Mouse (Mus musculus): ENCODE results near the gene Crtac1. TPM values are rescaled to one million over a fixed set of nuclear protein-coding genes. Genes with fewer than 3 reads are reported as not detected.

Crtac1 gene
- polyA plus RNA-seq, 1 experiment from 2014 or later, result 1.7 TPM

- no peaks in the 10 kb centered on the region for H3K36me3 ChIP-seq (ENCODE audit: control insufficient read depth, insufficient read depth, low read length)
- peak overlapping the region; percentile 38 for H3K4me2 ChIP-seq (ENCODE audit: low read depth, severe bottlenecking)
- no peaks in the 10 kb centered on the region for H3K9me3 ChIP-seq (ENCODE audit: control insufficient read depth, low read length)
- no peaks in the 10 kb centered on the region for H3K4me1 ChIP-seq (ENCODE audit: control insufficient read depth, insufficient read depth, low read length)
- no peak overlapping the region for H3K4me3 ChIP-seq (ENCODE audit: low read depth, low read length)
- DNase-seq (ENCODE audit: low spot score) (peak; percentile 59), ATAC-seq (ENCODE audit: insufficient number of reproducible peaks, low FRiP score, low TSS enrichment, low read depth) (no peak)
- no peak overlapping the region for H3K27ac ChIP-seq (replicated peaks; ENCODE audit: low read depth, low read length)
- 2% methylated on average over 19 of the region's 19 CpGs for WGBS
- H3K27me3 ChIP-seq (ENCODE audit: control insufficient read depth, insufficient read depth, low read length), result peaks cover 4% of the 10 kb centered on the region; the same call in 1 of the 2 replicates
- no peak overlapping the region for H3K9ac ChIP-seq (ENCODE audit: low read length)
These were observed 163.2 kb downstream of the Crtac1 start for GRCm38 (mm10) chr19:42268337-42268736.

- H3K27me3 ChIP-seq (ENCODE audit: control insufficient read depth, insufficient read depth, low read length), result peaks cover 2% of the 10 kb centered on the region; the same call in 1 of the 2 replicates
- no peak overlapping the region for H3K4me3 ChIP-seq (ENCODE audit: low read depth, low read length)
- H3K9me3 ChIP-seq (ENCODE audit: control insufficient read depth, low read length), result no peaks in the 10 kb centered on the region
- no peak overlapping the region for H3K4me2 ChIP-seq (ENCODE audit: low read depth, severe bottlenecking)
- H3K27ac ChIP-seq (replicated peaks; ENCODE audit: low read depth, low read length), result no peak overlapping the region
- no peaks in the 10 kb centered on the region for H3K36me3 ChIP-seq (ENCODE audit: control insufficient read depth, insufficient read depth, low read length)
- no peaks in the 10 kb centered on the region for H3K4me1 ChIP-seq (ENCODE audit: control insufficient read depth, insufficient read depth, low read length)
- ATAC-seq (ENCODE audit: insufficient number of reproducible peaks, low FRiP score, low TSS enrichment, low read depth), result no peak
- no peak overlapping the region for H3K9ac ChIP-seq (ENCODE audit: low read length)
- DNase-seq (ENCODE audit: low spot score), result no peak
- 57% methylated on average over 3 of the region's 3 CpGs for WGBS
These were observed 168.1 kb downstream of the Crtac1 start for GRCm38 (mm10) chr19:42263524-42263923.

GRCm38 (mm10) chr19:42260486-42260885 lies 171.1 kb downstream of the Crtac1 start:
- no peaks in the 10 kb centered on the region for H3K4me1 ChIP-seq (ENCODE audit: control insufficient read depth, insufficient read depth, low read length)
- DNase-seq (ENCODE audit: low spot score) (no peak), ATAC-seq (ENCODE audit: insufficient number of reproducible peaks, low FRiP score, low TSS enrichment, low read depth) (no peak)
- no peak overlapping the region for H3K27ac ChIP-seq (replicated peaks; ENCODE audit: low read depth, low read length)
- whole genome bisulfite sequencing, result 87% methylated on average over 8 of the region's 8 CpGs
- no peak overlapping the region for H3K9ac ChIP-seq (ENCODE audit: low read length)
- no peaks in the 10 kb centered on the region for H3K9me3 ChIP-seq (ENCODE audit: control insufficient read depth, low read length)
- H3K4me2 ChIP-seq (ENCODE audit: low read depth, severe bottlenecking), result no peak overlapping the region
- H3K4me3 ChIP-seq (ENCODE audit: low read depth, low read length), result no peak overlapping the region
- H3K36me3 ChIP-seq (ENCODE audit: control insufficient read depth, insufficient read depth, low read length), result no peaks in the 10 kb centered on the region
- peaks cover under 1% of the 10 kb centered on the region; the same call in 1 of the 2 replicates for H3K27me3 ChIP-seq (ENCODE audit: control insufficient read depth, insufficient read depth, low read length)

- no peak for DNase-seq (ENCODE audit: low spot score)
- Histone ChIP-seq H3K4me2 (ENCODE audit: low read depth, severe bottlenecking) (no peak overlapping the region), H3K4me1 (ENCODE audit: control insufficient read depth, insufficient read depth, low read length) (no peaks in the 10 kb centered on the region), H3K27ac (replicated peaks; ENCODE audit: low read depth, low read length) (no peak overlapping the region), H3K4me3 (ENCODE audit: low read depth, low read length) (no peak overlapping the region), H3K27me3 (ENCODE audit: control insufficient read depth, insufficient read depth, low read length) (peaks cover 9% of the 10 kb centered on the region), H3K9ac (ENCODE audit: low read length) (no peak overlapping the region), H3K9me3 (ENCODE audit: control insufficient read depth, low read length) (no peaks in the 10 kb centered on the region), H3K36me3 (ENCODE audit: control insufficient read depth, insufficient read depth, low read length) (no peaks in the 10 kb centered on the region)
- WGBS, result 68% methylated on average over 5 of the region's 5 CpGs
- ATAC-seq (ENCODE audit: insufficient number of reproducible peaks, low FRiP score, low TSS enrichment, low read depth), result no peak
These were observed 173.0 kb downstream of the Crtac1 start for GRCm38 (mm10) chr19:42258596-42258995.

- WGBS, result 89% methylated on average over 3 of the region's 3 CpGs
- peaks cover 9% of the 10 kb centered on the region for H3K27me3 ChIP-seq (ENCODE audit: control insufficient read depth, insufficient read depth, low read length)
- no peak for ATAC-seq (ENCODE audit: insufficient number of reproducible peaks, low FRiP score, low TSS enrichment, low read depth)
These were observed 173.6 kb downstream of the Crtac1 start for GRCm38 (mm10) chr19:42258031-42258430.

GRCm38 (mm10) chr19:42257241-42257635 lies 174.3 kb downstream of the Crtac1 start:
- Histone ChIP-seq H3K9me3 (ENCODE audit: control insufficient read depth, low read length) (no peaks in the 10 kb centered on the region), H3K4me2 (ENCODE audit: low read depth, severe bottlenecking) (no peak overlapping the region), H3K4me1 (ENCODE audit: control insufficient read depth, insufficient read depth, low read length) (no peaks in the 10 kb centered on the region), H3K27me3 (ENCODE audit: control insufficient read depth, insufficient read depth, low read length) (peaks cover 9% of the 10 kb centered on the region), H3K9ac (ENCODE audit: low read length) (no peak overlapping the region), H3K4me3 (ENCODE audit: low read depth, low read length) (no peak overlapping the region), H3K36me3 (ENCODE audit: control insufficient read depth, insufficient read depth, low read length) (no peaks in the 10 kb centered on the region), H3K27ac (replicated peaks; ENCODE audit: low read depth, low read length) (no peak overlapping the region)
- DNase-seq (ENCODE audit: low spot score) (no peak), ATAC-seq (ENCODE audit: insufficient number of reproducible peaks, low FRiP score, low TSS enrichment, low read depth) (no peak)
- 87% methylated on average over 12 of the region's 12 CpGs for WGBS

More at GRCm38 (mm10) chr19:42258031-42258430, 173.6 kb downstream of the Crtac1 start:
- Histone ChIP-seq H3K4me3 (ENCODE audit: low read depth, low read length) (no peak overlapping the region), H3K4me2 (ENCODE audit: low read depth, severe bottlenecking) (no peak overlapping the region), H3K9me3 (ENCODE audit: control insufficient read depth, low read length) (no peaks in the 10 kb centered on the region), H3K27ac (replicated peaks; ENCODE audit: low read depth, low read length) (no peak overlapping the region), H3K4me1 (ENCODE audit: control insufficient read depth, insufficient read depth, low read length) (no peaks in the 10 kb centered on the region), H3K9ac (ENCODE audit: low read length) (no peak overlapping the region), H3K36me3 (ENCODE audit: control insufficient read depth, insufficient read depth, low read length) (no peaks in the 10 kb centered on the region)
- no peak for DNase-seq (ENCODE audit: low spot score)

- Histone ChIP-seq H3K4me3 (ENCODE audit: low read depth, low read length) (no peak overlapping the region), H3K9ac (ENCODE audit: low read length) (no peak overlapping the region), H3K36me3 (ENCODE audit: control insufficient read depth, insufficient read depth, low read length) (no peaks in the 10 kb centered on the region), H3K27me3 (ENCODE audit: control insufficient read depth, insufficient read depth, low read length) (peaks cover 9% of the 10 kb centered on the region), H3K9me3 (ENCODE audit: control insufficient read depth, low read length) (no peaks in the 10 kb centered on the region), H3K4me2 (ENCODE audit: low read depth, severe bottlenecking) (no peak overlapping the region), H3K27ac (replicated peaks; ENCODE audit: low read depth, low read length) (no peak overlapping the region), H3K4me1 (ENCODE audit: control insufficient read depth, insufficient read depth, low read length) (no peaks in the 10 kb centered on the region)
- 86% methylated on average over 12 of the region's 12 CpGs for WGBS
- ATAC-seq (ENCODE audit: insufficient number of reproducible peaks, low FRiP score, low TSS enrichment, low read depth), result no peak
- no peak for DNase-seq (ENCODE audit: low spot score)
These were observed 174.9 kb downstream of the Crtac1 start for GRCm38 (mm10) chr19:42256611-42257240.

- H3K9me3 ChIP-seq (ENCODE audit: control insufficient read depth, low read length), result no peaks in the 10 kb centered on the region
- peaks cover 9% of the 10 kb centered on the region for H3K27me3 ChIP-seq (ENCODE audit: control insufficient read depth, insufficient read depth, low read length)
- H3K4me1 ChIP-seq (ENCODE audit: control insufficient read depth, insufficient read depth, low read length), result no peaks in the 10 kb centered on the region
- H3K4me2 ChIP-seq (ENCODE audit: low read depth, severe bottlenecking), result peak overlapping the region; percentile 56
- ATAC-seq (ENCODE audit: insufficient number of reproducible peaks, low FRiP score, low TSS enrichment, low read depth) (peak; percentile 83), DNase-seq (ENCODE audit: low spot score) (peak; percentile 99)
- H3K36me3 ChIP-seq (ENCODE audit: control insufficient read depth, insufficient read depth, low read length), result no peaks in the 10 kb centered on the region
- 5% methylated on average over 33 of the region's 42 CpGs for WGBS
- no peak overlapping the region for H3K27ac ChIP-seq (replicated peaks; ENCODE audit: low read depth, low read length)
- H3K9ac ChIP-seq (ENCODE audit: low read length), result no peak overlapping the region
- H3K4me3 ChIP-seq (ENCODE audit: low read depth, low read length), result peak overlapping the region; percentile 22
These were observed 175.6 kb downstream of the Crtac1 start for GRCm38 (mm10) chr19:42255784-42256610.
